Mouse (Mus musculus) lung, postnatal 0 days (tissue): ENCODE data around the gene Ifnl3.

Experiments used
- CTCF ChIP-seq: IDR thresholded peaks from 2 replicates; pipeline ENCODE4 v1.5.1; 2016; ENCODE audit warnings: antibody characterized with exemption, mild to moderate bottlenecking
- EP300 ChIP-seq: IDR thresholded peaks from 2 replicates; pipeline ENCODE4 v1.6.1; 2016; ENCODE audit warnings: antibody characterized with exemption, mild to moderate bottlenecking, control low read depth

DNA sequence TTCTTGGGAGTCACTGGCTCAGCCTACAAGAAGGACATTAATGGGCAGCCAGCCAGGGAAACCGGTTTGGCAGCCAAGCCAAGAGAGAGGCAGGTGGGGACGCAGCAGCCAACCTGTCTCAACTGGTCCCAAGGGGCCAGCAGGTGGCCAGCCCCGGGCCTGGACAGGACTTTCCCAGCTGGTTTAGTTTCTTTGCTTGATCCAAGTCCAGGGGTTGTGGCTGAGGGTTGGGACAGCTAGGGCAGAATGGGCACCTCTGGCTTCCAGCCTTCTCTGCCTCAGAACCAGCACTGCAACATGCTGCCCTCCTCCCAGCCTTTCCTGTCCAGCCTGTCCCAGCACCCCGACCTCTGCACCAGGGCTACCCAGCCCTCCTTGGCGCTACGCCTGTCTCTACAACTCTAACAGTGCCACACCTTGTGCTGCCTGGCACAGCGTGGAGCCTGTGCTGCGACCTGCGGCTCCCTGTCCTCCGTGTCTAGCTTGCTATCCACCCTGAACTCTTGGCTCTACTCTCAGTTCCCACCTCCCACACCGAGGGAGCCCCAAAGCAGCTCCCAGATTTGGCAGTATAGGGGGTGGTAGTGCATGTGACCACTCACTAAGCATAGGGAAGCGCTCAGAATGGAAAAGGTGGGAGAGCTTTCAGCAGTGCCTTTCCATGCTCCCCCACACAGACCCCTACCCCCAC, 47.8 kb downstream of the Ifnl3 start:
- no peak for TF ChIP-seq EP300
- peak; percentile 45 for TF ChIP-seq CTCF
